Mouse (Mus musculus) heart, postnatal 36 days (tissue): ENCODE results near the gene Flg. TPM values are rescaled to one million over a fixed set of nuclear protein-coding genes. Genes with fewer than 3 reads are reported as not detected.

ENCODE experiments used
- DNase-seq, 2 experiments: peaks; one replicate each; pipeline ENCODE4 v3.0.0; 2021 to 2022
- intact Hi-C: fragments of 180-260 bp; cut with DNase I; formaldehyde crosslinking; loops from one replicate; pipeline ENCODE4 v1.15.1; 2025
- total RNA-seq, 2 experiments: library from RNA; stranded (reverse); gene quantifications; 2 replicates each; pipeline ENCODE4 v1.2.3; 2021

The Flg gene
- not detected for total RNA-seq

DNA sequence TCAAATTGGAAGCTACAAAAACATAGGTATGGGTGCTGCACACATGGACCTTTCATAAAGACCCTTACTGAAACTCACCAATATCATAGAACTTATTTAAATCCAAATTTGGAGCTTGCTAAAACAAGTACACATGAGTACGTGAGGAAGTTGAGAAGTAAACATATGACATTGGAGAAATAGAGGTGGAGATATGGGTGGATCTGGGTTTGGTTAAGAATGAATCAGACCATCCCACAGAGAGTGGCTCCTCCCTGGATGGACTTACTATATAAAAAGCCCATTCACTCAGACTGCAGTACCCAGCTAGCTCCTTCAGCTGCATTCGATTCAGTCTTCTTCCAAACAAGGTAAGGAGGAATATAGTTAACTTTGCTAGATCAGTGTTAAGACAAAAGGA is at the start of gene Flg:
Gene Flg, plus strand, starts transcription at position 301 of the 400 bp plus-strand sequence.
- no peak for DNase-seq

DNA sequence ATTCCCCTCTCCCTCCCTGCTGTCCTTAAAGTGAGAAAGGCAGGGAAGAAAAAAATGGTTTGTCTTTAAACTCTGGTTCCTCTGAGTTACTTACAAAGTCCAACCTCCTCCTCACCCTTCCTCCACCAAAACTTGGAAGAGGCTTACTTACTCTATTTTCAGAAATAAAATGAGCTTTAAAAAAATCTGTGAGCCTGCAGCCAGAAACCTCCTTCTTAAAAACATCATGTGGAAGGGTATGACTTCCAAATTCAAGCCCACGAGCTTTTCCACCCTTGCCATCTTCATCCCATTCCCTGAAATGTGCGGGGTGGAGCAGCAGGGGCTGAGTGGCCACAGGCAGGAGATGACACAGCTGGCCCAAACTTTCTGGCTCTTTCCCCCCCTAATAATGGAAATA is 24.2 kb downstream of the Flg start:
- DNase-seq: no peak
- intact Hi-C loops: no loop called here

More for the DNA sequence above, at the start of gene Flg:
- intact Hi-C loops: no loop called here

GRCm38 (mm10) chr3:93299832-93300231 is 26.5 kb downstream of the Flg start:
- DNase-seq: no peak
- intact Hi-C loops: no loop called here

DNA sequence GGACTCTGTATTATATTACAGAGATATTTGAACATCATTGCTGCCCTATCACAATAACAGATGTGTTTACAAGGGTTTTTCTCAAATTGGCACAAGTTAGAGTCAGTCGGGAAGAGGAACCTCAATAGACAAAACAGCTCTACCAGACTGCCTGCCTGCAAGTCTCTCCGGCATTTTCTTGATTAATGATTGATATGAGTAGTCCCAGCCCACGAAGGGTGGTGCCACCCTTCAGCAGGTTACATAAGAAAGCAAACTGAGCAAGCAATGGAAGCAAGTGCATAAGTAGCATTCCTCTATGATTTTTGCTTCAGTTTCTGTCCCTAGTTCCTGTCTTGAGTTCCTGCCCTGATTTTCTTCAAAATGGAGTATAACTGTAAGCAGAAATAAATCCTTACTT is 28.6 kb downstream of the Flg start:
- intact Hi-C loops: no loop called here

GRCm38 (mm10) chr3:93306142-93306541 is 32.8 kb downstream of the Flg start:
- no peak for DNase-seq
- intact Hi-C loops: no loop called here

More for the DNA sequence above, 28.6 kb downstream of the Flg start:
- no peak for DNase-seq

DNA sequence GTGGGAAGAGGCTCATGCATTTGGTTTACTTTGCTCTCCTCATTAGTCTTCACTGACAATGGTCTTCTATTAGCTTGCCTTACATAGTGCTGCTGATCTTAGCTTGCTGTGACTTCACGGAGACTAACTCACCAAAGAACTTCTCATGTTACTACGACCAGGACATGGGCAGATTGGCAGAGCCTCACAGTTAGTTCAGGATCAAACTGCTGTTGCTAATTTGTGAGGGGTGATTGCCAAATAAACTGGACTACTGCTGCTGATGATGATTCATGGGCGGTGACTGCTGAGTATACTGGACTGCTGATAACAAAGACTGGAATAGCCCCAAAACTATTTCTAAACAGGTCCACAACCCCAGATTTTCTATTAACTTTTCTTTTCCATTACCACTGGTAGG is 38.0 kb downstream of the Flg start:
- intact Hi-C loops: no loop called here
- DNase-seq: no peak

DNA sequence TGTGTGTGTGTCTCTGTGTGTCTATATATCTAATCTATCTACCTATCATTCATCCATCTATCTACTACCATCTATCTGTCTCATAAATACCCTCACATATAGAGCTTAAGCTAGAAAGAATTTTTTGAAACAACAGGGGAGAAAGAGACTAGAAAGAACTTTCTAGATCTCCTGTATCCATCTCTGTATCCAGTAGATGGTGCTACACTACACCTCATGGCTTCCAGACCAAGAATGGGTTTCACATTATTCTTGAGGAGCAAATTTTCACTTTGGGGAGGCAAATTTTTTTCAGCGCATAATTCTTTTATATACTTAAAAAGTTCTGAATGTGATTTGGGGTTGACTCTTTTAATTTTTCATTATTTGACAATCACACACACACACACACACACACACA is 41.1 kb downstream of the Flg start:
- intact Hi-C loops: no loop called here

GRCm38 (mm10) chr3:93319449-93319848 is 46.1 kb downstream of the Flg start, which contains the start of gene Hrnr:
Gene Hrnr (plus strand): TSS chr3:93319749.
- intact Hi-C loops: no loop called here
- DNase-seq: no peak

More for the DNA sequence above, 41.1 kb downstream of the Flg start:
- no peak for DNase-seq

DNA sequence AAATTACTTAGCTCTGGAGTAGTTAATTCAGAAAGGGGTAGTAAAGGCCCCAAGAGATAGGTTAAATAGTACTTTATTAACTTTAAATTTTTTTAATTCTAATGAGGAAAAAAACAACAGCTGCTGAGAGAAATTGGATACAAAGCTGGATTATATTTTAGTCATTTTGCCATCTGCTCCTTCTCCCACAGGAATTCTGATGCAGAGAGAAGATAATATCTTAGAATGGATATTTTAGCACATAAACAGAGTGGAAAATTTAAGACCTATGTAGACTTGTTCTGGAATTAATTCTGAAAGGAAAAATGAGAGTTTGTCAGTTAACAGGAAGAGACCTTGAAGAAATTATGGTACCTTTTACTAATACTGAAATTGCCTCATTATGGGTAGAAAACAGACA is 64.4 kb downstream of the Flg start:
- DNase-seq: no peak
- intact Hi-C loops: no loop called here

GRCm38 (mm10) chr3:93340021-93340420 is 66.7 kb downstream of the Flg start:
- no peak for DNase-seq
- intact Hi-C loops: no loop called here

Other genes with a start within 250 kb of the Flg start
- gene Gm4858, start 204.7 kb upstream of the Flg start, total RNA-seq: not detected
- gene Crnn, start 128.7 kb upstream of the Flg start, total RNA-seq: not detected
- gene Flg2, start 76.2 kb upstream of the Flg start, total RNA-seq: not detected
- gene Hrnr, start 46.2 kb downstream of the Flg start, total RNA-seq: not detected
- gene Rptn, start 120.2 kb downstream of the Flg start, total RNA-seq: not detected
- gene Tchh, start 168.8 kb downstream of the Flg start, total RNA-seq: under 1 TPM; 0.05 to 0.08 TPM
- not detected for gene Tchhl1, start 195.2 kb downstream of the Flg start, total RNA-seq
- gene S100a11, start 247.0 kb downstream of the Flg start, total RNA-seq: 10 to 100 TPM; 75.4 to 89.0 TPM